Mouse (Mus musculus): ENCODE results near the gene Ddx58. TPM values are rescaled to one million over a fixed set of nuclear protein-coding genes. Genes with fewer than 3 reads are reported as not detected.

Gene Ddx58
- 12.0 and 16.6 TPM in 2 replicates for polyA plus RNA-seq (2012; ENCODE audit: insufficient read depth, insufficient read length, missing spikeins)

GRCm38 (mm10) chr4:40239409-40240271 lies at the start of gene Ddx58:
Gene Ddx58, minus strand, starts transcription at chr4:40239828.
- Histone ChIP-seq H3K27ac (replicated peaks; ENCODE audit: low read depth, low read length) (peak within 1 kb of the TSS; percentile 94), H3K4me3 (ENCODE audit: insufficient read depth, low read depth, low read length) (peak within 1 kb of the TSS; percentile 96), H3K4me1 (ENCODE audit: control insufficient read depth, insufficient read depth, insufficient read length, low read length) (no peaks in the 10 kb centered on the region)

- Histone ChIP-seq H3K4me1 (ENCODE audit: control insufficient read depth, insufficient read depth, insufficient read length, low read length) (no peaks in the 10 kb centered on the region), H3K27ac (replicated peaks; ENCODE audit: low read depth, low read length) (no peak overlapping the region), H3K4me3 (ENCODE audit: insufficient read depth, low read depth, low read length) (no peak overlapping the region)
These were observed 49.4 kb upstream of the Ddx58 start for GRCm38 (mm10) chr4:40289046-40289445.

GRCm38 (mm10) chr4:40287415-40287814 lies 47.8 kb upstream of the Ddx58 start:
- Histone ChIP-seq H3K4me1 (ENCODE audit: control insufficient read depth, insufficient read depth, insufficient read length, low read length) (no peaks in the 10 kb centered on the region), H3K4me3 (ENCODE audit: insufficient read depth, low read depth, low read length) (no peak overlapping the region), H3K27ac (replicated peaks; ENCODE audit: low read depth, low read length) (no peak overlapping the region)

- H3K27ac ChIP-seq (replicated peaks; ENCODE audit: low read depth, low read length), result no peak overlapping the region
- H3K4me1 ChIP-seq (ENCODE audit: control insufficient read depth, insufficient read depth, insufficient read length, low read length), result no peaks in the 10 kb centered on the region
- no peak overlapping the region for H3K4me3 ChIP-seq (ENCODE audit: insufficient read depth, low read depth, low read length)
These were observed 46.0 kb upstream of the Ddx58 start for GRCm38 (mm10) chr4:40285582-40285981.

GRCm38 (mm10) chr4:40279276-40279900 lies 39.8 kb upstream of the Ddx58 start, which contains the start of gene Ndufb6:
Gene Ndufb6, minus strand, starts transcription at chr4:40279421.
- Histone ChIP-seq H3K4me1 (ENCODE audit: control insufficient read depth, insufficient read depth, insufficient read length, low read length) (no peaks in the 10 kb centered on the region; the same call in 1 of the 2 replicates), H3K27ac (replicated peaks; ENCODE audit: low read depth, low read length) (peak within 1 kb of the TSS; percentile 87), H3K4me3 (ENCODE audit: insufficient read depth, low read depth, low read length) (peak within 1 kb of the TSS; percentile 91)

GRCm38 (mm10) chr4:40278880-40279275 lies 39.2 kb upstream of the Ddx58 start:
- peak overlapping the region; percentile 69 for H3K27ac ChIP-seq (replicated peaks; ENCODE audit: low read depth, low read length)
- H3K4me1 ChIP-seq (ENCODE audit: control insufficient read depth, insufficient read depth, insufficient read length, low read length), result no peaks in the 10 kb centered on the region; the same call in 1 of the 2 replicates
- peak overlapping the region; percentile 91 for H3K4me3 ChIP-seq (ENCODE audit: insufficient read depth, low read depth, low read length)

- peak within 1 kb of the TSS; percentile 92 for H3K4me3 ChIP-seq (ENCODE audit: insufficient read depth, low read depth, low read length)
- peak within 1 kb of the TSS; percentile 93 for H3K27ac ChIP-seq (replicated peaks; ENCODE audit: low read depth, low read length)
- H3K4me1 ChIP-seq (ENCODE audit: control insufficient read depth, insufficient read depth, insufficient read length, low read length), result peaks cover 6% of the 10 kb centered on the region; the same call in 1 of the 2 replicates
These were observed 29.9 kb upstream of the Ddx58 start, which contains the start of the genes Smim27 and Topors for GRCm38 (mm10) chr4:40269430-40270032. Gene Smim27, plus strand, starts transcription at chr4:40269579. Gene Topors, minus strand, starts transcription at chr4:40269850.

- H3K27ac ChIP-seq (replicated peaks; ENCODE audit: low read depth, low read length), result peak overlapping the region; percentile 66
- peak overlapping the region; percentile 92 for H3K4me3 ChIP-seq (ENCODE audit: insufficient read depth, low read depth, low read length)
- H3K4me1 ChIP-seq (ENCODE audit: control insufficient read depth, insufficient read depth, insufficient read length, low read length), result peaks cover 6% of the 10 kb centered on the region; the same call in 1 of the 2 replicates
These were observed 29.2 kb upstream of the Ddx58 start for GRCm38 (mm10) chr4:40268835-40269234.

- Histone ChIP-seq H3K27ac (replicated peaks; ENCODE audit: low read depth, low read length) (peak overlapping the region; percentile 66), H3K4me1 (ENCODE audit: control insufficient read depth, insufficient read depth, insufficient read length, low read length) (peaks cover 6% of the 10 kb centered on the region; the same call in 1 of the 2 replicates), H3K4me3 (ENCODE audit: insufficient read depth, low read depth, low read length) (peak overlapping the region; percentile 92)
These were observed 28.7 kb upstream of the Ddx58 start for GRCm38 (mm10) chr4:40268204-40268813.

- Histone ChIP-seq H3K4me3 (ENCODE audit: insufficient read depth, low read depth, low read length) (peak overlapping the region; percentile 92), H3K4me1 (ENCODE audit: control insufficient read depth, insufficient read depth, insufficient read length, low read length) (peaks cover 6% of the 10 kb centered on the region; the same call in 1 of the 2 replicates), H3K27ac (replicated peaks; ENCODE audit: low read depth, low read length) (peak overlapping the region; percentile 23; the same call in 1 of the 2 replicates)
These were observed 28.1 kb upstream of the Ddx58 start for GRCm38 (mm10) chr4:40267681-40268080.

GRCm38 (mm10) chr4:40264321-40264720 lies 24.7 kb upstream of the Ddx58 start:
- Histone ChIP-seq H3K4me1 (ENCODE audit: control insufficient read depth, insufficient read depth, insufficient read length, low read length) (peaks cover 6% of the 10 kb centered on the region; the same call in 1 of the 2 replicates), H3K27ac (replicated peaks; ENCODE audit: low read depth, low read length) (no peak overlapping the region), H3K4me3 (ENCODE audit: insufficient read depth, low read depth, low read length) (no peak overlapping the region)

- H3K4me3 ChIP-seq (ENCODE audit: insufficient read depth, low read depth, low read length), result no peak overlapping the region
- no peak overlapping the region for H3K27ac ChIP-seq (replicated peaks; ENCODE audit: low read depth, low read length)
- no peaks in the 10 kb centered on the region for H3K4me1 ChIP-seq (ENCODE audit: control insufficient read depth, insufficient read depth, insufficient read length, low read length)
These were observed 14.9 kb upstream of the Ddx58 start for GRCm38 (mm10) chr4:40254385-40255103.

GRCm38 (mm10) chr4:40253766-40254165 lies 14.1 kb upstream of the Ddx58 start:
- H3K27ac ChIP-seq (replicated peaks; ENCODE audit: low read depth, low read length), result no peak overlapping the region
- H3K4me3 ChIP-seq (ENCODE audit: insufficient read depth, low read depth, low read length), result no peak overlapping the region
- H3K4me1 ChIP-seq (ENCODE audit: control insufficient read depth, insufficient read depth, insufficient read length, low read length), result no peaks in the 10 kb centered on the region

GRCm38 (mm10) chr4:40250984-40251383 lies 11.4 kb upstream of the Ddx58 start:
- Histone ChIP-seq H3K27ac (replicated peaks; ENCODE audit: low read depth, low read length) (no peak overlapping the region), H3K4me3 (ENCODE audit: insufficient read depth, low read depth, low read length) (no peak overlapping the region), H3K4me1 (ENCODE audit: control insufficient read depth, insufficient read depth, insufficient read length, low read length) (no peaks in the 10 kb centered on the region)

All from brown adipose tissue, adult 24 weeks (tissue).